Mouse (Mus musculus) olfactory bulb, adult 2 months (tissue): ENCODE measurements around the gene Naa15. TPM values are rescaled to one million over a fixed set of nuclear protein-coding genes. Genes with fewer than 3 reads are reported as not detected.
"Not testable (repeated sequence)": the region's sequence is repeated elsewhere in the genome, so short reads cannot be mapped to it uniquely, and the experiment has no call there.

Source experiments
- H3K27ac ChIP-seq: fragments of 200-500 bp; 2 replicates; pipeline ENCODE4 v1.5.1; 2012; ENCODE audit warnings: low read depth, low read length; ENCODE audit not compliant: insufficient read depth
- H3K4me1 ChIP-seq: fragments of 200-500 bp; 2 replicates; pipeline ENCODE4 v1.6.1; 2012; ENCODE audit warnings: low read length; ENCODE audit not compliant: control insufficient read depth, insufficient read depth
- H3K4me3 ChIP-seq: fragments of 200-500 bp; 2 replicates; pipeline ENCODE4 v1.5.1; 2012; ENCODE audit warnings: mild to moderate bottlenecking, low read depth, low read length, moderate library complexity; ENCODE audit not compliant: insufficient read depth
- CTCF ChIP-seq: fragments of 200-500 bp; IDR thresholded peaks from 2 replicates; pipeline ENCODE4 v1.5.1; 2012; ENCODE audit warnings: low read depth, mild to moderate bottlenecking, low read length, moderate library complexity; ENCODE audit not compliant: insufficient read depth
- POLR2A ChIP-seq: fragments of 200-500 bp; IDR thresholded peaks from 2 replicates; pipeline ENCODE4 v1.6.1; 2012; ENCODE audit warnings: mild to moderate bottlenecking, low read depth, low read length, moderate library complexity; ENCODE audit not compliant: insufficient read depth
- WGBS: fragments of 180-500 bp; shearing (Covaris S2); methylation state at CpG from one replicate; pipeline ENCODE4 v1.1.7; 2018; 5-methylcytosine and 5-hydroxymethylcytosine counted together
- polyA plus RNA-seq: library from polyadenylated mRNA; stranded (reverse); fragments of >200 nt; gene quantifications from 2 replicates; pipeline ENCODE4 v1.2.4, GENCODE M21; 2012; ENCODE audit warnings: low replicate concordance; ENCODE audit not compliant: missing spikeins, insufficient read depth, insufficient read length

Gene Naa15
- polyA plus RNA-seq, 1 experiment = not detected

DNA sequence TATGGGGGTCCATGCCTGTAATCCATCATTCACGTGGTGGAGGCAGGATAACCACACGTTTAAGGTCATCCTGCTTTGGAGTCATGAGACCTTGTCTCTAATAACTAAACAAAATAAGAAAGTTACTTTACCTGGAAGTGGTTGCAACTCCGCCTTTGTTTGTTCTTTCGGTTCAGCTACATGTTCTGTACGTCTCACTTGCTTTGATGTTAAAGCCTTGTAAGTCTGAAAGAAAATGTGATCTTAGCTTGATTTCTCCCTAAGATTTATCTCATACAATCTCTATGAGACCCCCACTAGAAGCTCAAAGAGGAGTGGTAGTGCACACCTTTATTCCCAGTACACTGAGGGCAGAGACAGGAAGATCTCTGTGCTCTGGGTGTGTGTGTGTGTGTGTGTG lies 23.9 kb upstream of the Naa15 start:
- TF ChIP-seq CTCF = no peak
- TF ChIP-seq POLR2A = no peak
- Histone ChIP-seq H3K4me3 (no peak overlapping the region), H3K27ac (no peak overlapping the region), H3K4me1 (peaks cover 7% of the 10 kb centered on the region)
- 90% methylated on average over 5 of the region's 5 CpGs for whole genome bisulfite sequencing

DNA sequence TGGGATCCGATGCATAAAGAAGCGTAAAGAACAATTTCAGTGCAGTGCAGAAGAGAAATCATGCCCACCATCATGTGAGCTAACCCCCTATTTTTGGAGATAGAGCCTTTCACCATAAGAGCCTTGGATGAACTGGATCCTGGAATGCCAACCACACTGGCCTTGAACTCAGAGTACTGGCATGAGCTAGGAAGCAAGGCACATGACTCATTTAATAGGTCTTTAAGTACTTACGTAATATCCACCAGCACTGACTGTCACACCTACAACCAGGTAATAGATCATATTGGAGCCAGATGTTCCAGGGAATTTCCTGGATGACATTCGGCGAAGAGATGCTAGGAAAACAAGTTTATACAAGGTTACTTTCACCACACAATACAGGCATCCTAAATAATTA lies 23.4 kb upstream of the Naa15 start:
- TF ChIP-seq CTCF = no peak
- no peak for TF ChIP-seq POLR2A
- Histone ChIP-seq H3K27ac (no peak overlapping the region), H3K4me3 (no peak overlapping the region), H3K4me1 (peaks cover 12% of the 10 kb centered on the region)
- WGBS = 90% methylated on average over 5 of the region's 5 CpGs

- peaks cover 11% of the 10 kb centered on the region for H3K4me1 ChIP-seq
- not testable (repeated sequence) for H3K4me3 ChIP-seq, H3K27ac ChIP-seq
- 98% methylated on average over 3 of the region's 3 CpGs for WGBS
These were observed 21.9 kb upstream of the Naa15 start for GRCm38 (mm10) chr3:51393018-51393417.

DNA sequence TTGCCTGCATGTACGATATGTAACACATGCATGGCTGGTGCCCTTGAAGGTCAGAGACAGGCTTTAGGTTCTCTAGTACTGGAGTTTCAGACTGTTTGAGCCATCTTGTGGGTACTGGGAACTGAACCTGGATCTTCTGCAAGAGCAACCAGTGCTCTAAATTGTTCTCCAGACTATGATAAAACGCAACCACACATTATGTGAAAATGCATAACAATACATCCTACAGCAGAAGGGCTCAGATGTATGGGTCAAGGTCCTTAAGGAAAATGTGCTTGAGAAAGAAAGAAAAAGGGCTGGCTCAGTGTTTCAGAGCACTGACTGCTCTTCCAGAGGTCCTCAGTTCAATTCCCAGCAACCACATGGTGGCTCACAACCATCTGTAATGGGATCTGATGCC lies 21.3 kb upstream of the Naa15 start:
- Histone ChIP-seq H3K27ac (no peak overlapping the region), H3K4me1 (peaks cover 10% of the 10 kb centered on the region), H3K4me3 (no peak overlapping the region)
- 97% methylated on average over 2 of the region's 2 CpGs for WGBS
- TF ChIP-seq POLR2A (no peak), CTCF (no peak)

DNA sequence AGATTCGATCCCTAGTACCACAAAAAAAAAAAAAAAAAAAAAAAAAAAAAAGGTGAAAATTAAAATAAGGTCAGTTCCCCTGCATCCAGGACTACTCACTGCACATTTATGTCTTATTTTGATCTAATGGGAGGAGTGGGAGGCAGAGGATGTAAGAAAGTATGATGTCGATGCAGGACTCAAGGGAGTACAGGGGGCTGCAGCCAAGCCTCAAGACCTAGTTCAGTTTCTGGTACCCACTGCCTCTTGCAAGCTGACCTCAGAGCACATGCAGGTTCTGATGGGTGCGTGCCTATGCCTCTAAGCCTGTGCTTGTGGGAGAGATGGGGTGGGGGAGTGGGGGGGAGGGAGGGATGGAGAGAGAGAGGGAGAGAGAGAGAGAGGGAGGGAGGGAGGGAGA lies 20.1 kb upstream of the Naa15 start:
- H3K4me1 ChIP-seq = peaks cover 6% of the 10 kb centered on the region
- WGBS = 91% methylated on average over 3 of the region's 3 CpGs
- no peak overlapping the region for H3K4me3 ChIP-seq
- TF ChIP-seq CTCF (no peak), POLR2A (no peak)
- H3K27ac ChIP-seq = no peak overlapping the region

- Histone ChIP-seq H3K4me1 (peaks cover 6% of the 10 kb centered on the region), H3K27ac (no peak overlapping the region), H3K4me3 (no peak overlapping the region)
- 69% methylated on average over 19 of the region's 19 CpGs for WGBS
- TF ChIP-seq POLR2A = no peak
These were observed 19.3 kb upstream of the Naa15 start for GRCm38 (mm10) chr3:51395461-51396145.

GRCm38 (mm10) chr3:51396219-51397068 lies 18.5 kb upstream of the Naa15 start, which contains the start of gene Mgarp:
Mgarp (minus strand) TSS chr3:51396738.
- WGBS = 4% methylated on average over 41 of the region's 41 CpGs
- Histone ChIP-seq H3K4me1 (peaks cover 6% of the 10 kb centered on the region), H3K27ac (no peak within 1 kb of the TSS), H3K4me3 (peak within 1 kb of the TSS; percentile 42)
- no peak for TF ChIP-seq POLR2A
- TF ChIP-seq CTCF = no peak

- TF ChIP-seq CTCF (no peak), POLR2A (no peak)
- WGBS = 77% methylated on average over 15 of the region's 15 CpGs
- H3K27ac ChIP-seq = no peak overlapping the region
- no peak overlapping the region for H3K4me3 ChIP-seq
- peaks cover 6% of the 10 kb centered on the region for H3K4me1 ChIP-seq
These were observed 17.1 kb upstream of the Naa15 start for GRCm38 (mm10) chr3:51397700-51398299.

- 40% methylated on average over 3 of the region's 3 CpGs for WGBS
- H3K4me1 ChIP-seq = peaks cover 6% of the 10 kb centered on the region
- no peak overlapping the region for H3K27ac ChIP-seq
- H3K4me3 ChIP-seq = no peak overlapping the region
- TF ChIP-seq POLR2A (no peak), CTCF (no peak)
These were observed 16.3 kb upstream of the Naa15 start for GRCm38 (mm10) chr3:51398667-51399066.
